Mouse (Mus musculus) heart, embryonic 12.5 days (tissue): ENCODE measurements around the gene Npas3. TPM values are rescaled to one million over a fixed set of nuclear protein-coding genes. Genes with fewer than 3 reads are reported as not detected.

Source experiments
- ATAC-seq: fragments of 200-750 bp; cut with Nextera tagmentation; 2 replicates; pipeline ENCODE4 v1.8.0; 2017; ENCODE audit warnings: moderate TSS enrichment, moderate library complexity; ENCODE audit not compliant: insufficient number of reproducible peaks, low FRiP score
- H3K27ac ChIP-seq: fragments of 300-500 bp; sonication (generic); 2 replicates; pipeline ENCODE4 v1.5.1; 2016; ENCODE audit warnings: mild to moderate bottlenecking, moderate library complexity; ENCODE audit not compliant: poor library complexity, severe bottlenecking
- H3K27me3 ChIP-seq: fragments of 300-500 bp; sonication (generic); replicated peaks from 2 replicates; pipeline ENCODE4 v1.6.1; 2016; ENCODE audit warnings: mild to moderate bottlenecking, moderate library complexity
- H3K36me3 ChIP-seq: fragments of 300-500 bp; sonication (generic); 2 replicates; pipeline ENCODE4 v1.6.1; 2016; ENCODE audit warnings: mild to moderate bottlenecking, moderate library complexity
- H3K4me1 ChIP-seq: fragments of 300-500 bp; sonication (generic); replicated peaks from 2 replicates; pipeline ENCODE4 v1.6.1; 2016; ENCODE audit warnings: mild to moderate bottlenecking
- H3K4me2 ChIP-seq: fragments of 300-500 bp; sonication (generic); 2 replicates; pipeline ENCODE4 v1.6.1; 2016; ENCODE audit warnings: mild to moderate bottlenecking, moderate library complexity
- H3K4me3 ChIP-seq: fragments of 300-500 bp; sonication (generic); 2 replicates; pipeline ENCODE4 v1.5.1; 2016; ENCODE audit warnings: mild to moderate bottlenecking
- H3K9ac ChIP-seq: fragments of 300-500 bp; sonication (generic); 2 replicates; pipeline ENCODE4 v1.6.1; 2016; ENCODE audit warnings: mild to moderate bottlenecking, moderate library complexity
- H3K9me3 ChIP-seq: fragments of 300-500 bp; sonication (generic); replicated peaks from 2 replicates; pipeline ENCODE4 v1.6.1; 2016; ENCODE audit warnings: mild to moderate bottlenecking, moderate library complexity
- WGBS: fragments of 180-500 bp; shearing (Covaris S2); methylation state at CpG from one replicate; pipeline ENCODE4 v1.1.7; 2016; 5-methylcytosine and 5-hydroxymethylcytosine counted together
- polyA plus RNA-seq: library from polyadenylated mRNA; unstranded; fragments of >200 nt; fragmentation: Nextera tagmentation; extraction: Ambion mirVana; gene quantifications from 2 replicates; pipeline ENCODE4 v1.2.1, GENCODE M21; 2016

The Npas3 gene
- polyA plus RNA-seq, 1 experiment from 2014 or later = 1.9 TPM

DNA sequence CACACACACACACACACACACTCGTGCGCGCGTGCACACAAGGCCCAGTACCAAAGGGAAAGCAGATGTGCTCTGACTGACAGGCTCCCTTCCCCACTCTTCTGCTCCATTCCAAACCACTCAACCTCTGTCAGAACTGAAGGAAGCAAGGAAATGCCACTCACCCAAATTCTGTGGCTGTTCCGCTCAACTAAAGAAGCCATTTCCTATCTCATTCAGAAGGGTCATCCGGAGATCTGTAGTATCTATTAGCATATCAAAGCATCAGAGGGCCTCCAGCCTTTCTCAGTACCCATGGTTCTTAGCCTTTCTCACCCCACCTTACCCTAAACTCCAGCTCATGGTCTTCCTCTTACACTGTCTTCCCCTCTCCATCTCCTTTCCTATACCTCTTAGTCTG, 854.0 kb downstream of the Npas3 start:
- no peaks in the 10 kb centered on the region for H3K9me3 ChIP-seq
- no peaks in the 10 kb centered on the region for H3K36me3 ChIP-seq
- ATAC-seq = no peak
- WGBS = 72% methylated on average over 6 of the region's 6 CpGs
- no peak overlapping the region for H3K9ac ChIP-seq
- no peak overlapping the region for H3K4me3 ChIP-seq
- peaks cover 3% of the 10 kb centered on the region; the same call in 1 of the 2 replicates for H3K4me1 ChIP-seq
- no peak overlapping the region for H3K4me2 ChIP-seq
- no peaks in the 10 kb centered on the region for H3K27me3 ChIP-seq
- no peak overlapping the region for H3K27ac ChIP-seq

DNA sequence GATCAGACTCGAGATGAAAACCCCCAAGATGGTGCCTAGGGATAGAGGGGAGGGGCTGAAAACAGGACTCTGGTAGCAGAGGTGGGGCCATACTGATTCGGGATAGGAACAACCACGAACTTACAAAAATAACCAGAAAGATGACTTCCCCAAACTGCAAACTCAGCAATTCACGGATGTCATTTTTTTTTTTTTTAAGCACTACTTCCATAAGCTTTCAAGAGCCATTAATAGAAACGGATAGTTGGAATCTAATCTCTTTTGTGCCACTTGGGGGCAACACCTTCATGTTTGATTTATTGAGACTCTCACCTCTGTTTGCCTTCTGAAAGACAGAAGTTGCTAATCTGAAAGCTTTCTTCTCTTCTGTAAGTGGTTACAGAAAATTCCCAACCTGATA, 857.1 kb downstream of the Npas3 start:
- Histone ChIP-seq H3K27ac (no peak overlapping the region), H3K4me2 (no peak overlapping the region), H3K4me3 (no peak overlapping the region), H3K4me1 (peaks cover 3% of the 10 kb centered on the region; the same call in 1 of the 2 replicates), H3K36me3 (no peaks in the 10 kb centered on the region), H3K9ac (no peak overlapping the region), H3K27me3 (no peaks in the 10 kb centered on the region), H3K9me3 (no peaks in the 10 kb centered on the region)
- 39% methylated on average over 5 of the region's 5 CpGs for whole genome bisulfite sequencing
- ATAC-seq = no peak

DNA sequence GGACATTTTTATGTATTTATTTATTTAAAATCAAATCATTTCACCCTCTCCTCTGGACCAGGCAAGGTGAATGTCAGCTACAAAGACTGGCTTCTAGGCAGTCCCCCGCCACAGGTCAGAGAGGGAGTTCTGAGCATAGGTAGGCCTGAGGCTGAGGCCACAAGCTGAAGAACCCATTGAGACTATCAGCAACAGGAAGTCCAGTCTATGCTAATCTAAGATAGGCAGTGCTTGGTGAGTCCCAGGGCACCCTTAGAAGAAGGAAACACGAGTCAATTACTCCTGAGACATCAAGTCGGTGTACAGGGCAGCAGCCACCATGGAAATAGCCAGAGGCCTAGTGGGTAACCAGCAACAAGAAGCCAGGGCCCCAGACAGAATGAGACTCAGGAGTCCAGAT, 857.5 kb downstream of the Npas3 start:
- Histone ChIP-seq H3K9ac (no peak overlapping the region), H3K27me3 (no peaks in the 10 kb centered on the region), H3K4me2 (no peak overlapping the region), H3K27ac (no peak overlapping the region), H3K4me3 (no peak overlapping the region), H3K9me3 (no peaks in the 10 kb centered on the region), H3K4me1 (peaks cover 3% of the 10 kb centered on the region; the same call in 1 of the 2 replicates), H3K36me3 (no peaks in the 10 kb centered on the region)
- 58% methylated on average over 3 of the region's 3 CpGs for WGBS
- no peak for ATAC-seq

DNA sequence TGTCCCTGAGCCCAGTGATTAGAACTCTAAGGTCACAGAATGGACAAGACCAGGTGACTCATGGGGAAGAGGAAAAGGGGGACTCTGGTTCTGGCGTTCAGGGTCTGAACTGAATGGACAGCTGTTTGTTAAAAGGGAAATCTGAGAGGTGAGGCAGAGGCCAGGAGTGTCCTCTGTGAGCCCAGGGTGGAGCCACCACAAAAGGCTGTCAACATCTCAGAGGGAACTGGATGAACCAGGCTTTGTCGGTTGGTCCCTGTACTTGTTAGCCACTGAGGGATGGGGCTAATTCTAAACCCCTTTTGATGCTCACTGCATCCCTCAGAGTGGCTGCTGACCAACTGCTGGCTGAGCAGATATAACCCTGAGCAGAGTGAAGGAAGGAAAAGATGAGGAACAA, 861.9 kb downstream of the Npas3 start:
- Histone ChIP-seq H3K9ac (no peak overlapping the region), H3K4me1 (peaks cover 3% of the 10 kb centered on the region; the same call in 1 of the 2 replicates), H3K36me3 (no peaks in the 10 kb centered on the region), H3K27ac (no peak overlapping the region), H3K27me3 (no peaks in the 10 kb centered on the region), H3K9me3 (no peaks in the 10 kb centered on the region), H3K4me2 (no peak overlapping the region), H3K4me3 (no peak overlapping the region)
- ATAC-seq = no peak
- WGBS = 46% methylated on average over 2 of the region's 2 CpGs

DNA sequence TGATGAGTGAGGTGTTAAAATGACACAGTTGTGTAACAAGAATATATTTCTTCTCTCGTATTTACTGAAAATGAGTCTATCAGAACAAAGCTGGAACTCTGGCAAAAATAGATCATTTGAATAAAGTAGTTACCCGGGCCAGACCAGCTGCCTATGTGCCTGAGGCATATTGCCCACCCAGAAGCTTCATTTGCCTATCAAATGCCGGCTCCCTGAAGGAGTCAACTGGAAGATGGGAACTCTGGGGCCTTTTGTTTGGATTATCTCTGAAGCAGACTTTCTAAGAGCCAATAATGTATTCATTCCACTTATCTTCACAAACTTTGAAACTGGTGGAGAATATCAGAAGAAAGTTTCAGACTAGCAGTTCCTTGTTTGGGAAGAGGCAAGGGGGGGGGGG, 862.5 kb downstream of the Npas3 start:
- 35% methylated on average over 3 of the region's 3 CpGs for WGBS
- H3K9me3 ChIP-seq = no peaks in the 10 kb centered on the region
- H3K36me3 ChIP-seq = no peaks in the 10 kb centered on the region
- H3K27me3 ChIP-seq = no peaks in the 10 kb centered on the region
- no peak overlapping the region for H3K9ac ChIP-seq
- no peak overlapping the region for H3K4me3 ChIP-seq
- H3K4me2 ChIP-seq = no peak overlapping the region
- no peak for ATAC-seq
- H3K27ac ChIP-seq = no peak overlapping the region
- H3K4me1 ChIP-seq = peaks cover 2% of the 10 kb centered on the region; the same call in 1 of the 2 replicates

DNA sequence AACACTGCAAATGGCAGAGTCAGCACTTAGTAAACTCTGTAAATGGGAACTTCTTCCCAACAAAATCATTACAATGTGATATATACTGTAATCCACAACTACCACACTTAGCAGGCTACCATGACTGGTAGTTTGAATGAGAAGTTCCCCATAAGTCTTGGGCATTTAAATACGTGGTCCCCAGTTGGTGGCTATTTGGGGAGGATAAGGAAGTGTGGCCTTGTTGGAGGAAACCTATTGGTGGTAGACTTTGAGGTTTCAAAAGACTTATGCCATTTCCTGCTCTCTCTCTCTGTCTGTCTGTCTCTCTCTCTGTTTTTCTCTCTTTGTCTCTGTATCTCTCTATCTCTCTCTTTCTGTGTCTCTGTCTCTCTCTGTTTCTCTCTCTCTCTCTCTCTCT, 871.9 kb downstream of the Npas3 start:
- Histone ChIP-seq H3K4me3 (no peak overlapping the region), H3K27me3 (no peaks in the 10 kb centered on the region), H3K27ac (no peak overlapping the region), H3K9me3 (no peaks in the 10 kb centered on the region), H3K4me2 (no peak overlapping the region), H3K36me3 (no peaks in the 10 kb centered on the region), H3K9ac (no peak overlapping the region), H3K4me1 (no peaks in the 10 kb centered on the region)
- WGBS = 57% methylated on average over 1 of the region's 1 CpGs
- no peak for ATAC-seq

DNA sequence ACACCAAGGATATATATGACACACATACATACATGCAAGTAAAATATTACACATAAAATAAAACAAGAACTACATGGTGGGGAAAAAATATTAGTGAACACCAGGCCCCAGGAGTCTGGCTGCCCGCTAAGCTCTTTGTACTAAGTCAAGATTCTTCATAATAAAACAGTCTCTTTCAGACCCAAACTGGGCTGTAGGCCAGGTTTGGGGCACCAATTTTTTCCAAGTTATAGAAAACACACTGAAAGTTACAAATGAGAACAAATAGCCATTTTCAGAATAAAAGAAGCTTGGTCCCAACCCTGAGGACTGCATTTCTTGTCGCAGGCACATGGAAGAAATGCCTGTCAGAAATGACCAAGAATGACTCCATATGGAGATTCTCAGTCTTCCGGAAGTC, 872.8 kb downstream of the Npas3 start:
- ATAC-seq = no peak
- 80% methylated on average over 3 of the region's 3 CpGs for WGBS
- Histone ChIP-seq H3K9me3 (no peaks in the 10 kb centered on the region), H3K4me1 (no peaks in the 10 kb centered on the region), H3K4me3 (no peak overlapping the region), H3K27me3 (no peaks in the 10 kb centered on the region), H3K36me3 (no peaks in the 10 kb centered on the region), H3K9ac (no peak overlapping the region), H3K27ac (no peak overlapping the region), H3K4me2 (no peak overlapping the region)
